Mouse (Mus musculus) kidney, embryonic 15.5 days (tissue): Measurements from ENCODE around the gene Ints13. TPM values are rescaled to one million over a fixed set of nuclear protein-coding genes. Genes with fewer than 3 reads are reported as not detected.

Experiments used
- ATAC-seq: fragments of 200-750 bp; cut with Nextera tagmentation; replicated peaks from 2 replicates; pipeline ENCODE4 v1.8.0; 2017; ENCODE audit warnings: moderate TSS enrichment; ENCODE audit not compliant: low FRiP score
- H3K27ac ChIP-seq: fragments of 300-500 bp; sonication (generic); 2 replicates; pipeline ENCODE4 v1.5.1; 2015; ENCODE audit warnings: mild to moderate bottlenecking, inconsistent platforms
- H3K27me3 ChIP-seq: fragments of 300-500 bp; sonication (generic); 2 replicates; pipeline ENCODE4 v1.6.1; 2015; ENCODE audit warnings: inconsistent platforms
- H3K36me3 ChIP-seq: fragments of 300-500 bp; sonication (generic); 2 replicates; pipeline ENCODE4 v1.6.1; 2015; ENCODE audit warnings: inconsistent platforms
- H3K4me1 ChIP-seq: fragments of 300-500 bp; sonication (generic); 2 replicates; pipeline ENCODE4 v1.6.1; 2015; ENCODE audit warnings: inconsistent platforms
- H3K4me2 ChIP-seq: fragments of 300-500 bp; sonication (generic); 2 replicates; pipeline ENCODE4 v1.6.1; 2015; ENCODE audit warnings: moderate library complexity, mild to moderate bottlenecking, inconsistent platforms
- H3K4me3 ChIP-seq: fragments of 300-500 bp; sonication (generic); replicated peaks from 2 replicates; pipeline ENCODE4 v1.5.1; 2015; ENCODE audit warnings: mild to moderate bottlenecking, inconsistent platforms
- H3K9ac ChIP-seq: fragments of 300-500 bp; sonication (generic); 2 replicates; pipeline ENCODE4 v1.6.1; 2015; ENCODE audit warnings: mild to moderate bottlenecking, inconsistent platforms
- H3K9me3 ChIP-seq: fragments of 300-500 bp; sonication (generic); replicated peaks from 2 replicates; pipeline ENCODE4 v1.6.1; 2016; ENCODE audit warnings: inconsistent platforms
- WGBS: fragments of 180-500 bp; shearing (Covaris S2); methylation state at CpG from one replicate; pipeline ENCODE4 v1.1.7; 2015; ENCODE audit warnings: mixed read lengths; 5-methylcytosine and 5-hydroxymethylcytosine counted together
- polyA plus RNA-seq: library from polyadenylated mRNA; unstranded; fragments of >200 nt; fragmentation: Nextera tagmentation; extraction: Ambion mirVana; gene quantifications from 2 replicates; pipeline ENCODE4 v1.2.1, GENCODE M21; 2015

Ints13 gene
- polyA plus RNA-seq, 1 experiment from 2014 or later, result 82.7 TPM

DNA sequence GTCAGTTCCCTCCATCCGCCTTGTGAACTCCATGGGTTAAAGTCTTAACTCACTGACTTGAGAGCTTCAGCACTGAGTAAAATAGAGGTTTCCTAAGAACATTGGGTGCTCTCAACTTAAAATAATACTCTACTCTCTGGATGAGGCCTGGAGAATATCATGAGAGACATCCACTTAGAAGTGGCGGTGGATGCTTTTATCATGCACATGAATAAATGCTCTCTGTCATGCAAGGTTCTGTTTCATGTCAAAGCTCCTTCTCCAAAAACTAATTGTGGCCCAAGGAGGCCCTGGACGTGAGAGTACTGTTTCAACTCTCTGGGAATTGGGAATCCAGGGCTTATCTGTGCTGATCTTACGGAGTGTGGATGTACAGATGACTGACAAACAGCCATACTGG, 40.5 kb downstream of the Ints13 start:
- H3K9me3 ChIP-seq, result no peaks in the 10 kb centered on the region
- H3K9ac ChIP-seq, result no peak overlapping the region
- ATAC-seq, result no peak
- H3K4me2 ChIP-seq, result no peak overlapping the region
- H3K27ac ChIP-seq, result no peak overlapping the region
- H3K27me3 ChIP-seq, result no peaks in the 10 kb centered on the region
- H3K4me1 ChIP-seq, result no peaks in the 10 kb centered on the region
- H3K4me3 ChIP-seq, result no peak overlapping the region
- no peaks in the 10 kb centered on the region for H3K36me3 ChIP-seq
- WGBS, result 84% methylated on average over 4 of the region's 4 CpGs

DNA sequence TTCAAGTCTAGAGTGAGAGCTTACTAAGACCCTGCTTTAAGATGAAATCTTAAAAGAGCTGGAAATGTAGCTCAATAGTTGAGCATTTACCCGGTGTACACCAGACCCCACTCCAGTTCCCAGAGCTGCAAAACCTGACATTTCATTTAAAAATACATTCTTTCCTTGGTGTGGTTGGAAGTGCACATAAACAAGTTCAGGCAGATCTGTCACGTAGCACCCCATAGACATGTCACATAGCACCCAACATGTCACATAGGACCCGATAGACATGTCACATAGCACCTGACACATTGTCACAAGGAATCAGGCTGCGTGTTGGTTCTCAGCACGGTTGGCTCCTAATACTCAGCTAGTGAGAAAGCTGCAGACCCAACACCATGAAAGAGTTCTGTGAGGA, 42.1 kb downstream of the Ints13 start:
- Histone ChIP-seq H3K27me3 (no peaks in the 10 kb centered on the region), H3K4me1 (peaks cover 7% of the 10 kb centered on the region), H3K4me2 (no peak overlapping the region), H3K4me3 (no peak overlapping the region), H3K9ac (no peak overlapping the region), H3K27ac (no peak overlapping the region), H3K9me3 (no peaks in the 10 kb centered on the region), H3K36me3 (no peaks in the 10 kb centered on the region)
- 93% methylated on average over 5 of the region's 5 CpGs for WGBS
- no peak for ATAC-seq

DNA sequence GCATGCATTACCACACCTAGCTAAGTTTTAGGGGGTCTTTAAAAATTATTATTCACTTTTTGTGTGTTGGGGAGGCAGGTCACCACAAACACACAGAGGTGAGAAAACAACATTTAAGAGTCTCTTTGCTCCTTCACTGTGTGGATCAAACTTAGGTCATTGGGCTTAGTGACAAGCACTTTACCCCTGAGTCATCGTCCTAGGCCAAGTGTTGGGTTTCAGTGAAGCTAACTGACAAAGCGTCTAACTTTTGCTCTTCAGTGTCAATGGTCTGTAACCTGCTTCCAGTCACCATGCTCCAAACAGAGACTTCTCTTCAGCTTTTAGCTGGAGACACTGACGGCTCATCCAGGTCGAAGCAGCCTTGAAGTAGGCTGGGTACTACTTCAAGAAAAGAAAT, 44.5 kb downstream of the Ints13 start:
- Histone ChIP-seq H3K9me3 (no peaks in the 10 kb centered on the region), H3K36me3 (no peaks in the 10 kb centered on the region), H3K4me2 (no peak overlapping the region), H3K4me1 (peaks cover 15% of the 10 kb centered on the region), H3K4me3 (no peak overlapping the region), H3K27me3 (no peaks in the 10 kb centered on the region), H3K27ac (no peak overlapping the region), H3K9ac (no peak overlapping the region)
- no peak for ATAC-seq
- WGBS, result 66% methylated on average over 4 of the region's 4 CpGs

DNA sequence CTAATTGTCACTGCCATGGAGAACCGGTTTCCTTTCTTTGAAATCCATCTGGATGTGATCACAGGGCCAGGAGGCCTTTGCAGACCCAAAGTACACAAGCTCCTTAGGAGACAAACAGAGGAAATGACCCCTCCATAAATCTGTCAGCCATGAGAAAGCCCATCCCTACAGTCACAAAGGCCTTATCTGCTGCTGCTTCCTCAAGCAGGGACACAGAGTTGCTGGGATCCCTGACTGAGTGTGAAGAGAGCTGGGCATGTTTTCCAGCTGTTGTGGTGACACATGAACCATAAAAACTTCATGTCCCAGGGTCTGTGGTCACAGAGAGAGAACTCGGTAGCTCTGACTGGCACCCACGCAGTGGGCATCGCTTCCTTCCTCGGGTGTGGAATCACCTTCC, 46.9 kb downstream of the Ints13 start:
- peak; percentile 90 for ATAC-seq
- Histone ChIP-seq H3K4me2 (no peak overlapping the region), H3K36me3 (no peaks in the 10 kb centered on the region), H3K4me1 (peaks cover 15% of the 10 kb centered on the region), H3K4me3 (no peak overlapping the region), H3K9me3 (no peaks in the 10 kb centered on the region), H3K27ac (peak overlapping the region; percentile 57; the same call in 1 of the 2 replicates), H3K9ac (no peak overlapping the region), H3K27me3 (0 out of 2 replicates have a peak, but pooled peaks cover 3% of the 10 kb centered on the region)
- 6% methylated on average over 5 of the region's 5 CpGs for WGBS

DNA sequence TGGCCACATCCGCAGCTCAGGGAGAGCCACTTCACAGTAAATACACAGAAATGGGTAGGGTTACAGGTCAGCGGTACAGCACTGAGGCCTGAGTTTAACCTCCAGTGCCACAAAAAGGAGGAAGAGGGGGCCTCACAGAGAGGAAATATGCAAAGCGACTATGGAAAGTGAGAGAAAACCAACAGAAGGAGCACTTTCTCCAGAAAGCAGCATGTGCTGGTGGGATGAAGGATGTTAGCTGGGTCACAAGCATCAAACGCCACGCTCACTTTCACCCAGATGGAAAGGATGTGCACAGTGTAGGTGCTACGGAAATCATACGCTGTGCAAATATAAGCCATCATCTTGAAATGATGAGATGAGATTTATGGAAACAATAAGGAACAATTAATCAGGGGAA, 47.3 kb downstream of the Ints13 start:
- peak; percentile 59 for ATAC-seq
- peaks cover 15% of the 10 kb centered on the region for H3K4me1 ChIP-seq
- no peak overlapping the region for H3K4me3 ChIP-seq
- WGBS, result 22% methylated on average over 7 of the region's 7 CpGs
- H3K9ac ChIP-seq, result no peak overlapping the region
- H3K4me2 ChIP-seq, result no peak overlapping the region
- peak overlapping the region; percentile 48 for H3K27ac ChIP-seq
- H3K9me3 ChIP-seq, result no peaks in the 10 kb centered on the region
- no peaks in the 10 kb centered on the region for H3K36me3 ChIP-seq
- H3K27me3 ChIP-seq, result 0 out of 2 replicates have a peak, but pooled peaks cover 3% of the 10 kb centered on the region

DNA sequence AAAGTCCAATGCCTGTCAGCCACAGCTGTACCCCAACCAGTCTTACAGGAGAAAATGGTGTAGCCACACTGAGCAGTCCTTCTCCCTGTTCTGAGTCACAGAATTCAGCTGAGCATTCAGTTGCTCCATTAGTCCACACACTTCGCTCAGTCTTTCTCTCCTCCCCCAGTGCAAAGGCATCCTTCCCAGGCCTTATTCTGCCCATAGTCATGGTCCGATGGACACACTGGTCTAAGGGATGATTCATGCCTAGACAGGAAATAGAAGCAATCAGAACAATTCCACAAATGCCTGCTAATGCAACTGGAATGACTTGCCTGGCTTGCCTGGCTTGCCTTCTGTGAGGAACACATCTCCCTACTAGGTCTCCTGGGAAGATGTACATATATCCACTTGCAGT, 50.1 kb downstream of the Ints13 start:
- Histone ChIP-seq H3K9me3 (no peaks in the 10 kb centered on the region), H3K4me3 (no peak overlapping the region), H3K9ac (no peak overlapping the region), H3K27me3 (0 out of 2 replicates have a peak, but pooled peaks cover 3% of the 10 kb centered on the region), H3K27ac (no peak overlapping the region), H3K36me3 (no peaks in the 10 kb centered on the region), H3K4me2 (no peak overlapping the region), H3K4me1 (peaks cover 15% of the 10 kb centered on the region)
- no peak for ATAC-seq
- 55% methylated on average over 2 of the region's 2 CpGs for WGBS

DNA sequence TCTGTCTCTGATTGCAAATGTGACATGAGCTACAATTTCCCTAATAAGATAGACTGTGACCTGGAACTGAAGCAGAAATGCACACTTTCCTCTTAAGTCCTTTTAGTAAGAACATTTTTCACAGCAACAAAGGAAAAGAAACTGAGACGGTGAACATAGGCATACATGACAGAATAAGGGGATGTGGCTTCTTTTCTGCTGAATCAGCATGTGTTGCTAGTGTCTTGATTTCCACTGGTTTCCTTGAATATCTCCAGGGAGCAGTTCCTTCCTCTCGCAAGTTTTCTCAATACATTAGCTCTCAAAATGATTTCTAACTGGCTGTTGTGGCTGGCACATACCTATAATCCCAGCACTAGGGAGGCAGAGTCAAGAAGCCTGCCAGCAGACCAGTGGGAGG, 52.1 kb downstream of the Ints13 start:
- H3K27me3 ChIP-seq, result 0 out of 2 replicates have a peak, but pooled peaks cover 3% of the 10 kb centered on the region
- no peak overlapping the region for H3K27ac ChIP-seq
- no peak for ATAC-seq
- 68% methylated on average over 2 of the region's 2 CpGs for WGBS
- no peak overlapping the region for H3K4me2 ChIP-seq
- no peak overlapping the region for H3K4me3 ChIP-seq
- peaks cover 8% of the 10 kb centered on the region for H3K4me1 ChIP-seq
- no peak overlapping the region for H3K9ac ChIP-seq
- no peaks in the 10 kb centered on the region for H3K9me3 ChIP-seq
- H3K36me3 ChIP-seq, result no peaks in the 10 kb centered on the region

DNA sequence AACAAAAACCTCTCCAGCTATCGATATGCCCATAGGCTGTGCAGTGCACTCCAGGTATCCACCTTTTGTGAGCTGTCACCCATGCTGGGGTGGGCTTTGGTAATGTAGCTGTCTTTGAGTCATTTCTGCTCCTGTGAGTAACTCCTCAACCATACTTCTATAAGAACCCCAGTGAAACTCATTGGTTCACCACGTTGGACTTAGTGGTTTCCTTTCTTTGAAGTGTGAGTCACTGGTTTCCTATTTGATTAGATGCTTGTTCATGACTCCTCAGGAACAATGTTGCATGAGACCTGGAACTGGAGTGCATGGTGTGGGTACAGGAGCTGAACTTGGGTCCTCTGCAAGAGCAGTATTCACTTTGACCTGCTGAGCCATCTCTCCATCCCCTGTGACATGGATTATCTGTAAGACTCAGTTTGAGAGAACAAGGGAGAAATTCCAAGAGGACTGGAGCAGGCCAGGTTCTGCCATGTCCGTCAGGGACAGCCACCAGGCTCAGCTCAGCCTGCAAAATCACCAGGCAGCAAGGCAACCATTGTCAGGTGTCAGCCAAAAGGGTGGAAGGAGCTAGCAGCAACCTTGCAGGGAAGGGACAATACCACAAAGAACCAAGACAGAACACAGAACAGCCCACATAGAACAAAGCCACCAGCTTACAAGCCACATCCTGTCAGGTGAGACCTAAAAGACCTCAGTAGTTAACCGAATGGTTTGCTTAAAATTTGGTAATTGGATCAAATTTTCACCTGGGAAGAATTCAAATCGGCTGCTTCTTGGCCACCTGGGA, 56.0 kb downstream of the Ints13 start:
- Histone ChIP-seq H3K27ac (no peak overlapping the region), H3K27me3 (no peaks in the 10 kb centered on the region), H3K4me1 (no peaks in the 10 kb centered on the region), H3K9me3 (no peaks in the 10 kb centered on the region), H3K36me3 (no peaks in the 10 kb centered on the region), H3K4me3 (no peak overlapping the region), H3K9ac (no peak overlapping the region), H3K4me2 (no peak overlapping the region)
- ATAC-seq, result no peak
- whole genome bisulfite sequencing, result 86% methylated on average over 5 of the region's 5 CpGs

DNA sequence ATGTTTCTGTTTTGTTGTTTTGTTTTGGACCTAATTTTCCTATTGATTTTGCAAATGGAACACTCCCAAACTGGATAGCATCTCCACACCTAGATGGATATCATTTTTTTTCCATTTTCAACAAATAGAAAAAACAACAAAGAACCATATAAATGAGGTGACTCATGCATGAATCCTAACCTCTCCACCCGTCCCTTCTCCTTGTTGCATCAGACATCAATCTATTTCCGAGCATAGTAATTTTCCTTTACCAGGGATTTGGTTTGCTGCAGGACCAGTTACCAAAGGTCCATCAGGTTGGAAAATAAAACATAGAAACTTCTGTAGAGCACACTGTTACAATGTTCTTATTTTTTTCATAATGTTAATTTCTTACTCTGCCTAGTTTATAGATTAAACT, 58.6 kb downstream of the Ints13 start:
- 73% methylated on average over 2 of the region's 2 CpGs for WGBS
- Histone ChIP-seq H3K36me3 (no peaks in the 10 kb centered on the region), H3K27me3 (no peaks in the 10 kb centered on the region), H3K4me1 (peaks cover 8% of the 10 kb centered on the region), H3K27ac (no peak overlapping the region), H3K9me3 (no peaks in the 10 kb centered on the region), H3K9ac (no peak overlapping the region), H3K4me3 (no peak overlapping the region), H3K4me2 (no peak overlapping the region)
- ATAC-seq, result no peak

DNA sequence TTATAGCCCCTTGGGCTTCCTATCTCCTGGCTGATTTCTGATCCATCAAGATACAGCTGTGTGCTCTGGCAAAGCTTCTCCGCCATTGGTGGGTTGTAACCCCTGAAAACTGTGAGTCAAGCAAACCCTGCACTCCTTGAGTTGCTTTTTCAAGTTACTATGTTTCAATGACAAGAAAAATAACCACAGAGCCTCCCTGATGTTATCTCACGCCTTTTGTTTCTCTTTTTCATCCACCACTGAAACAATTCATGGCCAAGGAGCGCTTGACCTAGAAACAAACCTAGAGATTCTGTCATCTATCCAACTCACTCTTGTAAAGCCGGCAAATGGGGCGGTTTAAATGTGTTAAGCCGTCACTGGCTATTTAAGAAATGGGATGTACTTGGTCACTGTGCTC, 61.7 kb downstream of the Ints13 start:
- H3K4me2 ChIP-seq, result no peak overlapping the region
- no peaks in the 10 kb centered on the region for H3K9me3 ChIP-seq
- peaks cover 8% of the 10 kb centered on the region for H3K4me1 ChIP-seq
- no peaks in the 10 kb centered on the region for H3K36me3 ChIP-seq
- no peak overlapping the region for H3K9ac ChIP-seq
- 43% methylated on average over 6 of the region's 6 CpGs for WGBS
- ATAC-seq, result no peak
- no peak overlapping the region for H3K4me3 ChIP-seq
- no peaks in the 10 kb centered on the region for H3K27me3 ChIP-seq
- no peak overlapping the region for H3K27ac ChIP-seq

DNA sequence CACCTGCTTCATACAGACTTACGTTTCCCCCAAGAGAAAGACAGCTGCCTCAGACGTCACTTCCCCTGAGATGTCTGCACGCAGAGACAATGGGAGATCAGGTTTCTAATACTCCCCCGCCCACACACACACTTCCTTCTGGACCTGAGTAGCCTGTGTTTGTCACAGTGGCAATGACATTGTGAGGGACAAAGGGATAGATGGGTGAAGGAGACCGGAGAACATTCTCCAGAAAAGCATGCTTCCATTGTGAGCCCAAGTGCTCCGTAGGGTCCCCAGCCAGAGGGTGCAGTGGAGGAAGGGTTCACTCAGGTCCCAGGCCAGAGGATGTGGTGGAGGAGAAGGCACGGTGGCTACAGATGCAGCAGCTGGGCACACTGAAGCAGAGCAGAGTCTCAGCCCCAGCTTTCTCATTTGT, 63.1 kb downstream of the Ints13 start:
- no peak overlapping the region for H3K4me2 ChIP-seq
- peaks cover 8% of the 10 kb centered on the region for H3K4me1 ChIP-seq
- H3K9ac ChIP-seq, result no peak overlapping the region
- no peak overlapping the region for H3K4me3 ChIP-seq
- ATAC-seq, result peak; percentile 25; the same call in 1 of the 2 replicates
- no peaks in the 10 kb centered on the region for H3K27me3 ChIP-seq
- whole genome bisulfite sequencing, result 42% methylated on average over 7 of the region's 7 CpGs
- H3K9me3 ChIP-seq, result no peaks in the 10 kb centered on the region
- no peak overlapping the region for H3K27ac ChIP-seq
- H3K36me3 ChIP-seq, result no peaks in the 10 kb centered on the region

DNA sequence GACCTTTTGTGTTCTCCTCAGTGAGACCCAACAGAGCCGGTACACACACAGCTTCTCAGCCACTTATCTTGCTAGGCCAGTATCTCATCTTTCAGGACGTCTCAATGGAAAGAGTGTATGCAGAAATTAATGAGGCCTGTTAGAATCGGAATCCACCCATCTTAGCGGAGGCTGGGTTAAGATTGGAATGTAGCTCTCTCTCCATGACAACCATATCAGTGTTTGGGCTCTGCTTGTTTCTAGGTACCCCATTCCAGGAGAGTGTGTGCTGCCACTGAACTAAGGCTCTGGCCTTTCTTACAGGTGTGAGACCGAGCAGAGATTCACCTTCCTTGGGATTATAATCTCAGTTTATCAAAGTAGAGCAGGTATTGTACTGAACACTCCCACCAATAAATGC, 63.7 kb downstream of the Ints13 start:
- Histone ChIP-seq H3K4me1 (peaks cover 8% of the 10 kb centered on the region), H3K27ac (peak overlapping the region; percentile 39; the same call in 1 of the 2 replicates), H3K9ac (no peak overlapping the region), H3K4me3 (no peak overlapping the region), H3K4me2 (no peak overlapping the region), H3K9me3 (no peaks in the 10 kb centered on the region), H3K36me3 (no peaks in the 10 kb centered on the region), H3K27me3 (no peaks in the 10 kb centered on the region)
- ATAC-seq, result no peak
- 40% methylated on average over 5 of the region's 5 CpGs for WGBS

DNA sequence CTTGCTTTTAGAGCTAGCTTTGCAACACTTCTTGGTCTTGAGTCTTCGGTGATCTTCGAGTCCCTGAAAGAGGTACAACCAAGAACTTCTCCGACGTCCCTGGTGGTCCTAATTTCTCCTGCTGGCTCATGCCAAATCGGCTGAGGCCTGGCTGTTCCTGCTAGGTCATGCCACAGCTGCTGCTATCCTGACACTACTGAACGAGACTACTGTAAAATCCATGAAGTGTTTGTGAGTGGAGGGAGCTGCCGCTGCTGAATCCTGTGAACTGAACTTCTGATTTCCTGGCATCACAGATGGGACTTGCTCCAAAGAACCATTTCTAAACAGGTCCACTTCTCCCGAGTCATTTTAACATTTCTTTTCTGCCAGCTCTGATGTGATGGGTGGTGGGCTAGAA, 64.3 kb downstream of the Ints13 start:
- 85% methylated on average over 8 of the region's 8 CpGs for WGBS
- no peak overlapping the region for H3K9ac ChIP-seq
- no peak overlapping the region for H3K4me3 ChIP-seq
- no peaks in the 10 kb centered on the region for H3K27me3 ChIP-seq
- no peaks in the 10 kb centered on the region for H3K36me3 ChIP-seq
- no peaks in the 10 kb centered on the region for H3K9me3 ChIP-seq
- no peak for ATAC-seq
- peak overlapping the region; percentile 39; the same call in 1 of the 2 replicates for H3K27ac ChIP-seq
- no peak overlapping the region for H3K4me2 ChIP-seq
- H3K4me1 ChIP-seq, result peaks cover 8% of the 10 kb centered on the region
